Mouse (Mus musculus) adrenal gland, postnatal 25 days (tissue): ENCODE data around the gene Tomt. TPM values are rescaled to one million over a fixed set of nuclear protein-coding genes. Genes with fewer than 3 reads are reported as not detected.

Experiments used
- DNase-seq: peaks from one replicate; pipeline ENCODE4 v3.0.0; 2021; ENCODE audit warnings: mixed read lengths
- microRNA-seq, 2 experiments: library from miRNA; unstranded; fragments of <30 nt; microRNA quantifications; one replicate each; pipeline ENCODE4 v1.2.0; 2021
- total RNA-seq: library from RNA; stranded (reverse); gene quantifications from 2 replicates; pipeline ENCODE4 v1.2.3, GENCODE M21; 2021

Gene Tomt
- total RNA-seq, 1 experiment from 2014 or later: not detected

DNA sequence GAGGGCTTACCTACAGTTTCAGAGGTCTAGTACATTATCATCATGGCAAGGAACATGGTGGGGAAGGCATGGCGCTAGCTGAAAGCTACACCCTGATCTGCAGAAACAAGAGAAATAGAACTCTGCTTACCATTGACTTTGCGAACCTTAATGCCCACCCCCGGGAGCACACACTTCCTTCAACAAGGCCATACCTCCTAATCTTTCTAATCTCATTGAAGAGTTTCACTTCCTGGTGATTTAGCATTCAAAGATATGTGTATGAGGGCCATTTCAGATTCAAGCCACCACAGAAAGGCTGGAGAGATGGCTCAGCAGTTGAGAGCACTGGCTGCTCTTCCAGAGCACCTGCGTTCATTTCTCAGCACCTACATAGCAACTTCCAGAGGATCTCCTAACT is 49.1 kb downstream of the Tomt start, which contains the start of gene Folr2:
Gene Folr2 (minus strand): TSS at position 101 of the 400 bp plus-strand sequence.
- DNase-seq: no peak

DNA sequence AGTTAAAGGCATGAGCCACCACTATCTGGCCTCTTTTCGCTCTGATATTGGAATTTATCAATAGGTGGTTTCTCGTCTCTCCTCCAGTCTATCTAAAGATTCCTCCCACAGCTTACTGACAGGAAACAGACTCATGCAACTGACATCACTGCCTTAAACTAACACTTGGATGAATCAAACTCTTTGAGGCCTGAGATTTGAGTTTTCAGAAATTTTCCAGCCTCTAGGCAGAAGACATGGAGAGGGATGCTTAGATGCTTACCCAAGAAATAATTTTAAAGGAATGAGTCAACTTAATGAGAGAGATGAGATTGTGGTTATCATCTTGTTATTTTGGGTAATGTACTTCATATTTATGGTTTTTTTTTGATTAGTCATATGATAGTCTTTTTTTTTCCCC is 52.3 kb downstream of the Tomt start:
- DNase-seq: no peak

DNA sequence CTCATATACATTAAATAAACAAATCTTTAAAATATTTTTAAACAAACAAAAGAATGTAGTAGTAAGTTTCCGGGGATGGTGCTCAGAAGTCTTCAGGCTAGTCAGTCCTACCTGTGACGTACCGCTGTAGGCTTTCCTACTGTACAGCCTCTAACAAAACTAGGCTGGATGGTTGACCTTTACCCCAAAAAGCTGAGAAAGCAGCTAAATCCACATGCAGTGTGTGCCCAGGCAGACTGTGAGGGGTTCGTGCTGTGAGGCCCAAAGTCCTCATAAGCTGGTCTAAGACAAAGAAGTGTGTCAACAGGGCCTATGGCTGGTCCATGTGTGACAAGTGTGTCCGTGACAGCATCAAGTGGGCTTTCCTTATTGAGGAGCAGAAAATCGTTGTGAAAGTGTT is 53.3 kb downstream of the Tomt start:
- no peak for DNase-seq

DNA sequence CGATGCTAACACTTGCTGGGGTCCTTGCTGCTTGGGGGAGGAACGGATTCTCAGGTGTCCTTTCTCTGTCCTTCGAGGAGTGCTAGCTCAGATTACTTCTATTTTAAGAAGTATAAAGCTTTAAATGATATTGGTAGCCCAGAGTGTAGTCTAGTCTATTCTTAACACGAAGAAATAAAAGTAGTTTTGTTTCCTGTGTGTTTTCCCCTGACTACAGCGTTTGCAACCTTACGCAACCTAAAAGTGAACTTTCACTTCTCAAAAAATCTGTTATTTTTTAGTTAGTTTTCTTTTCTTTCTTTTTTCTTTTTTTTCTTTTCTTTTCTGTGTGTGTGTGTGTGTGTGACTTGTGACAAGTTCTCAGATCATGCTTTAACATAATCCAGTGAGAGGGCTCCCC is 54.5 kb downstream of the Tomt start:
- DNase-seq: no peak

Small RNA genes within 50 kb of the gene (microRNA-seq; reads per million reads assigned to microRNA genes)
- 0 reads per million in 2 experiments for gene Gm22655

Other genes starting within 250 kb of the Tomt start
- gene Clpb, start 242.7 kb downstream of the Tomt start, total RNA-seq: 68.3 and 75.5 TPM in 2 replicates
- 17.1 and 33.0 TPM in 2 replicates for gene Phox2a, start 88.0 kb downstream of the Tomt start, total RNA-seq
- 101 and 110 TPM in 2 replicates for gene Inppl1, start 68.1 kb downstream of the Tomt start, total RNA-seq
- gene Folr2, start 49.2 kb downstream of the Tomt start, total RNA-seq: 1.5 TPM in 1 of 2 replicates, not detected in the other
- gene Anapc15, start 42.6 kb downstream of the Tomt start, total RNA-seq: 26.7 and 41.7 TPM in 2 replicates
- gene Folr1, start 35.6 kb downstream of the Tomt start, total RNA-seq: 6.8 and 7.9 TPM in 2 replicates
- 99.9 and 103 TPM in 2 replicates for gene Lamtor1, start 455 bp downstream of the Tomt start, total RNA-seq
- 13.3 and 17.2 TPM in 2 replicates for gene Lrrc51, start 27.5 kb upstream of the Tomt start, total RNA-seq
- 168 and 210 TPM in 2 replicates for gene Numa1, start 27.8 kb upstream of the Tomt start, total RNA-seq
- 7.4 and 8.9 TPM in 2 replicates for gene Il18bp, start 112.3 kb upstream of the Tomt start, total RNA-seq
- gene Rnf121, start 159.1 kb upstream of the Tomt start, total RNA-seq: 28.5 and 34.7 TPM in 2 replicates
- gene Xndc1, start 159.2 kb upstream of the Tomt start, total RNA-seq: 18.0 and 19.9 TPM in 2 replicates
- gene Xntrpc, start 159.4 kb upstream of the Tomt start, total RNA-seq: 0.33 and 1.9 TPM in 2 replicates
- 0.67 TPM in 1 of 2 replicates, not detected in the other for gene Trpc2, start 176.8 kb upstream of the Tomt start, total RNA-seq
- gene Art1, start 195.4 kb upstream of the Tomt start, total RNA-seq: not detected in 2 replicates
- gene Art5, start 203.1 kb upstream of the Tomt start, total RNA-seq: not detected in 2 replicates
- not detected in 2 replicates for gene Chrna10, start 210.5 kb upstream of the Tomt start, total RNA-seq